In genomic region chr12:111354142-111354541, GRCm38 (mm10) we compare ENCODE assay signal across 12 mouse cellular contexts. TPM values are rescaled to one million over a fixed set of nuclear protein-coding genes. Genes with fewer than 3 reads are reported as not detected.
DNase-seq lines count a peak whose midpoint lies in the region; ATAC-seq and TF ChIP-seq lines count a peak whose summit lies in the region.
"Had no signal": no experiment of that assay in that cellular context is flagged by ENCODE, and none has a peak within 500 bp of the region (broad histone marks: within the 10 kb centered on the region; RNA-seq: fewer than 3 reads in every experiment).

No protein-coding gene starts in this region.

- H3K36me3 ChIP-seq in forebrain, embryonic 10.5 days (replicated peaks), result peaks cover 32% of the 10 kb centered on the region
- no peaks in the 10 kb centered on the region for H3K36me3 ChIP-seq in forebrain, embryonic 16.5 days (ENCODE audit: control insufficient read depth, insufficient read depth)
- 0 out of 2 replicates have a peak, but pooled peaks cover 4% of the 10 kb centered on the region for H3K36me3 ChIP-seq in forebrain, embryonic 13.5 days (ENCODE audit: poor library complexity, severe bottlenecking)
- H3K36me3 ChIP-seq in myocyte (ENCODE audit: control insufficient read depth, insufficient read depth), result no peaks in the 10 kb centered on the region
- H3K36me3 ChIP-seq: liver, embryonic 13.5 days had no signal

- H3K4me3 ChIP-seq in forebrain, embryonic 10.5 days, result no peak overlapping the region
- H3K4me3 ChIP-seq in forebrain, embryonic 16.5 days (replicated peaks; ENCODE audit: low read length), result no peak overlapping the region
- no peak overlapping the region for H3K4me3 ChIP-seq in layer of hippocampus, adult 2 months
- H3K4me3 ChIP-seq in forebrain, embryonic 13.5 days, result no peak overlapping the region
- no peak overlapping the region for H3K4me3 ChIP-seq in myocyte
- H3K4me3 ChIP-seq in cerebellum, adult 2 months (replicated peaks; ENCODE audit: insufficient read depth, low read depth, low read length), result no peak overlapping the region
- H3K4me3 ChIP-seq: liver, embryonic 13.5 days had no signal

- H3K4me1 ChIP-seq in forebrain, embryonic 10.5 days, result peaks cover 44% of the 10 kb centered on the region
- H3K4me1 ChIP-seq in forebrain, embryonic 16.5 days (replicated peaks; ENCODE audit: control insufficient read depth, insufficient read depth, low read length), result peaks cover 23% of the 10 kb centered on the region
- H3K4me1 ChIP-seq in forebrain, embryonic 13.5 days, result peaks cover 51% of the 10 kb centered on the region
- H3K4me1 ChIP-seq in cerebellum, adult 2 months (ENCODE audit: control insufficient read depth, insufficient read depth, low read length), result peaks cover 37% of the 10 kb centered on the region

- 88% methylated on average over 5 of the region's 5 CpGs for WGBS in forebrain, embryonic 10.5 days
- 77% methylated on average over 5 of the region's 5 CpGs for whole genome bisulfite sequencing in forebrain, embryonic 16.5 days
- WGBS in forebrain, embryonic 13.5 days, result 82% methylated on average over 5 of the region's 5 CpGs
- WGBS in cerebellum, adult 2 months, result 71% methylated on average over 5 of the region's 5 CpGs

- H3K9me3 ChIP-seq in forebrain, embryonic 10.5 days, result no peaks in the 10 kb centered on the region
- no peaks in the 10 kb centered on the region for H3K9me3 ChIP-seq in forebrain, embryonic 16.5 days (ENCODE audit: control insufficient read depth, low read length)
- no peaks in the 10 kb centered on the region for H3K9me3 ChIP-seq in forebrain, embryonic 13.5 days (replicated peaks)
- H3K9me3 ChIP-seq: liver, embryonic 13.5 days had no signal

- H3ac ChIP-seq in myocyte (ENCODE audit: control insufficient read depth, insufficient read length), result no peak overlapping the region

- no peak for TF ChIP-seq CTCF in layer of hippocampus, adult 2 months (conservative IDR thresholded peaks at IDR 0.05)
- no peak for TF ChIP-seq CTCF in cerebellum, adult 2 months (IDR thresholded peaks at IDR 0.05; ENCODE audit: borderline replicate concordance, insufficient read depth, low read depth, low read length)

- H3K27me3 ChIP-seq in forebrain, embryonic 10.5 days (ENCODE audit: poor library complexity, severe bottlenecking), result no peaks in the 10 kb centered on the region
- H3K27me3 ChIP-seq in forebrain, embryonic 16.5 days (replicated peaks; ENCODE audit: control insufficient read depth, insufficient read depth, low read length), result no peaks in the 10 kb centered on the region
- H3K27me3 ChIP-seq in forebrain, embryonic 13.5 days, result no peaks in the 10 kb centered on the region
- no peaks in the 10 kb centered on the region for H3K27me3 ChIP-seq in myocyte (ENCODE audit: control insufficient read depth, insufficient read depth, insufficient read length)
- no peaks in the 10 kb centered on the region for H3K27me3 ChIP-seq in cerebellum, adult 2 months (ENCODE audit: control insufficient read depth, insufficient read depth, low read length)
- H3K27me3 ChIP-seq: liver, embryonic 13.5 days had no signal

- no peak overlapping the region for H3K4me2 ChIP-seq in forebrain, embryonic 16.5 days (ENCODE audit: low read length)
- no peak overlapping the region for H3K4me2 ChIP-seq in forebrain, embryonic 13.5 days
- H3K4me2 ChIP-seq in myocyte (ENCODE audit: low read depth), result peak overlapping the region; percentile 82
- H3K4me2 ChIP-seq: liver, embryonic 13.5 days had no signal

- TF ChIP-seq POLR2A in myocyte (IDR thresholded peaks at IDR 0.05; ENCODE audit: insufficient read length, low read depth), result no peak
- no peak for TF ChIP-seq POLR2A in cerebellum, adult 2 months (IDR thresholded peaks at IDR 0.05; ENCODE audit: borderline replicate concordance, insufficient read depth, low read length)

- no peak overlapping the region for H3K9ac ChIP-seq in forebrain, embryonic 16.5 days (replicated peaks; ENCODE audit: low read depth, low read length)
- H3K9ac ChIP-seq in forebrain, embryonic 13.5 days, result no peak overlapping the region
- H3K9ac ChIP-seq: liver, embryonic 13.5 days had no signal

- no peak for ATAC-seq in forebrain, embryonic 16.5 days
- ATAC-seq in forebrain, embryonic 13.5 days, result no peak

- 0 out of 2 replicates have a peak overlapping the region, but pooled peaks have one; percentile 35 for H3K27ac ChIP-seq in forebrain, embryonic 10.5 days
- H3K27ac ChIP-seq in forebrain, embryonic 16.5 days (ENCODE audit: low read length), result no peak overlapping the region; the same call in 1 of the 2 replicates
- H3K27ac ChIP-seq in layer of hippocampus, adult 2 months, result peak overlapping the region; percentile 43; the same call in 1 of the 2 replicates
- peak overlapping the region; percentile 22 for H3K27ac ChIP-seq in forebrain, embryonic 13.5 days
- H3K27ac ChIP-seq in cerebellum, adult 2 months (ENCODE audit: insufficient read depth, low read length), result no peak overlapping the region
- H3K27ac ChIP-seq: liver, embryonic 13.5 days had no signal

- H3K79me2 ChIP-seq in myocyte (ENCODE audit: control insufficient read depth, insufficient read depth), result peaks cover 84% of the 10 kb centered on the region

- DNase-seq in forebrain, embryonic 10.5 days (ENCODE audit: extremely low spot score, low spot score), result no peak
- DNase-seq in layer of hippocampus, adult 2 months (ENCODE audit: low spot score in 2 of 2), result no peak
- DNase-seq in layer of hippocampus, adult 8-10 months (ENCODE audit: low spot score in 2 of 2), result no peak
- no peak for DNase-seq in spleen, postnatal 14 days (ENCODE audit: low spot score in 2 of 2)
- no peak for DNase-seq in cerebellum, adult 2 months
- DNase-seq: cerebellum, adult 11 months; liver, embryonic 13.5 days had no signal

TF ChIP-seq in myocyte, 11 proteins besides CTCF, POLR2A, EP300 and RAD21:
- no peak for TF ChIP-seq REST (IDR thresholded peaks at IDR 0.05; ENCODE audit: insufficient read depth, insufficient read length)
- TF ChIP-seq USF1 (IDR thresholded peaks at IDR 0.05; ENCODE audit: low read depth), result no peak
- TF ChIP-seq MYOG (IDR thresholded peaks at IDR 0.05; ENCODE audit: control insufficient read depth in 1 of 3, insufficient read depth in 1 of 3, insufficient read length in 2 of 3, low read depth in 2 of 3), result no peak
- no peak for TF ChIP-seq POLR2AphosphoS2 (IDR thresholded peaks at IDR 0.05; ENCODE audit: insufficient read length, low read depth)
- TF ChIP-seq MAX (IDR thresholded peaks at IDR 0.05; ENCODE audit: low read depth), result no peak
- no peak for TF ChIP-seq E2F4 (IDR thresholded peaks at IDR 0.05; ENCODE audit: insufficient read depth)
- no peak for TF ChIP-seq TCF12 (IDR thresholded peaks at IDR 0.05; ENCODE audit: insufficient read depth, poor library complexity, severe bottlenecking)
- TF ChIP-seq SRF (IDR thresholded peaks at IDR 0.05; ENCODE audit: control insufficient read depth, insufficient read length, low read depth), result no peak
- TF ChIP-seq MYOD1 (IDR thresholded peaks at IDR 0.05; ENCODE audit: control insufficient read depth in 1 of 3, insufficient read length in 2 of 3, low read depth in 2 of 3), result no peak
- TF ChIP-seq CEBPB (IDR thresholded peaks at IDR 0.05; ENCODE audit: insufficient read depth, poor library complexity, severe bottlenecking), result no peak
- TF ChIP-seq TCF3 (IDR thresholded peaks at IDR 0.05; ENCODE audit: insufficient read length, low read depth), result no peak

RNA-seq across cellular contexts. Expression of gene Cdc42bpb, which starts 23.4 kb away (rescaled TPM):
- polyA plus RNA-seq in forebrain, embryonic 10.5 days (2016; fragmentation: Nextera tagmentation; extraction: Ambion mirVana), result 30.1 and 30.3 TPM in 2 replicates
- 33.6 and 39.9 TPM in 2 replicates for polyA plus RNA-seq in forebrain, embryonic 16.5 days (2015; fragmentation: Nextera tagmentation; extraction: Ambion mirVana)
- total RNA-seq in layer of hippocampus, adult 2 months (2021), result 100 to 1,000 TPM; 113 to 122 TPM
- total RNA-seq in layer of hippocampus, adult 8-10 months (2022), result 100 to 1,000 TPM; 114 to 140 (median 119) TPM
- polyA plus RNA-seq in forebrain, embryonic 13.5 days (2015; fragmentation: Nextera tagmentation; extraction: Ambion mirVana), result 25.1 and 34.0 TPM in 2 replicates
- 43.2 TPM for polyA plus RNA-seq in myocyte (2012; fragmentation: generic; extraction: Trizol)
- 176 and 177 TPM in 2 replicates for polyA plus RNA-seq in cerebellum, adult 2 months (2012; rRNA removed)

RNA-seq across cellular contexts. Expression of gene Lbhd2, which starts 52.5 kb away (rescaled TPM):
- polyA plus RNA-seq in forebrain, embryonic 10.5 days (2016; fragmentation: Nextera tagmentation; extraction: Ambion mirVana), result 0.25 TPM in 1 of 2 replicates, not detected in the other
- 1.3 and 4.5 TPM in 2 replicates for polyA plus RNA-seq in forebrain, embryonic 16.5 days (2015; fragmentation: Nextera tagmentation; extraction: Ambion mirVana)
- total RNA-seq in layer of hippocampus, adult 2 months (2021), result 1 to 10 TPM; 1.2 to 1.4 TPM
- total RNA-seq in layer of hippocampus, adult 8-10 months (2022), result 1 to 10 TPM in 2 of 4 experiments, under 1 TPM in 1, not detected in 1; 0.61 to 2.3 (median 1.3) TPM
- 0.35 and 1.0 TPM in 2 replicates for polyA plus RNA-seq in forebrain, embryonic 13.5 days (2015; fragmentation: Nextera tagmentation; extraction: Ambion mirVana)
- not detected for polyA plus RNA-seq in myocyte (2012; fragmentation: generic; extraction: Trizol)
- polyA plus RNA-seq in cerebellum, adult 2 months (2012; rRNA removed), result 1.5 and 2.5 TPM in 2 replicates
- total RNA-seq: granulocyte monocyte progenitor cell, adult 5-6 weeks; megakaryocyte-erythroid progenitor cell, adult 5-6 weeks had no signal
- polyA plus RNA-seq: liver, embryonic 13.5 days had no signal

Comparison
In these comparisons a context has a peak if more than half of its experiments do, and no peak if none do; other contexts are left out.
1. H3K27ac ChIP-seq: peak in forebrain, embryonic 10.5 days (single experiment), layer of hippocampus, adult 2 months (single experiment) and forebrain, embryonic 13.5 days (single experiment); none in forebrain, embryonic 16.5 days (single experiment) and cerebellum, adult 2 months (single experiment).